Mouse (Mus musculus) myocyte (in vitro differentiated cells): ENCODE results near the gene 2210407C18Rik. TPM values are rescaled to one million over a fixed set of nuclear protein-coding genes. Genes with fewer than 3 reads are reported as not detected.

Source experiments
- H3K27me3 ChIP-seq: one replicate; pipeline ENCODE4 v1.6.1; 2011; ENCODE audit not compliant: control insufficient read depth, insufficient read depth, insufficient read length
- H3K36me3 ChIP-seq: one replicate; pipeline ENCODE4 v1.6.1; 2011; ENCODE audit not compliant: control insufficient read depth, insufficient read depth
- H3K4me2 ChIP-seq: one replicate; pipeline ENCODE4 v1.6.1; 2011; ENCODE audit warnings: low read depth, control low read depth
- H3K4me3 ChIP-seq: one replicate; pipeline ENCODE4 v1.5.1; 2011; ENCODE audit warnings: mild to moderate bottlenecking, control low read depth, moderate library complexity
- H3K79me2 ChIP-seq: one replicate; pipeline ENCODE4 v1.6.1; 2011; ENCODE audit not compliant: control insufficient read depth, insufficient read depth
- H3ac ChIP-seq: one replicate; pipeline ENCODE4 v1.6.1; 2011; ENCODE audit not compliant: control insufficient read depth, insufficient read length
- CEBPB ChIP-seq: IDR thresholded peaks from 2 replicates; pipeline ENCODE4 v1.6.1; 2011; ENCODE audit warnings: mild to moderate bottlenecking, moderate library complexity; ENCODE audit not compliant: poor library complexity, insufficient read depth, severe bottlenecking
- E2F4 ChIP-seq: IDR thresholded peaks from one replicate; pipeline ENCODE4 v1.6.1; 2011; ENCODE audit warnings: mild to moderate bottlenecking, control low read depth, moderate library complexity; ENCODE audit not compliant: insufficient read depth
- MAX ChIP-seq: IDR thresholded peaks from one replicate; pipeline ENCODE4 v1.6.1; 2011; ENCODE audit warnings: low read depth, mild to moderate bottlenecking, control low read depth
- MYOD1 ChIP-seq, 3 experiments: IDR thresholded peaks; one replicate each; pipeline ENCODE4 v1.6.1; 2011; ENCODE audit warnings: control low read depth in 2 of 3, low read depth in 2 of 3, mild to moderate bottlenecking in 2 of 3, moderate library complexity in 1 of 3; ENCODE audit not compliant: insufficient read length in 2 of 3, control insufficient read depth in 1 of 3
- MYOG ChIP-seq, 3 experiments: IDR thresholded peaks; one replicate each; pipeline ENCODE4 v1.6.1; 2011; ENCODE audit warnings: control low read depth in 2 of 3, low read depth in 2 of 3, mild to moderate bottlenecking in 2 of 3; ENCODE audit not compliant: insufficient read length in 2 of 3, control insufficient read depth in 1 of 3, insufficient read depth in 1 of 3
- POLR2A ChIP-seq: IDR thresholded peaks from one replicate; pipeline ENCODE4 v1.6.1; 2011; ENCODE audit warnings: low read depth, mild to moderate bottlenecking, control low read depth, moderate library complexity; ENCODE audit not compliant: insufficient read length
- POLR2AphosphoS2 ChIP-seq: IDR thresholded peaks from one replicate; pipeline ENCODE4 v1.6.1; 2011; ENCODE audit warnings: low read depth, control low read depth; ENCODE audit not compliant: insufficient read length
- REST ChIP-seq: IDR thresholded peaks from one replicate; pipeline ENCODE4 v1.6.1; 2011; ENCODE audit warnings: mild to moderate bottlenecking, control low read depth, moderate library complexity; ENCODE audit not compliant: insufficient read depth, insufficient read length
- SRF ChIP-seq: IDR thresholded peaks from one replicate; pipeline ENCODE4 v1.6.1; 2011; ENCODE audit warnings: low read depth; ENCODE audit not compliant: control insufficient read depth, insufficient read length
- TCF12 ChIP-seq: IDR thresholded peaks from one replicate; pipeline ENCODE4 v1.6.1; 2011; ENCODE audit warnings: mild to moderate bottlenecking, control low read depth; ENCODE audit not compliant: poor library complexity, insufficient read depth, severe bottlenecking
- TCF3 ChIP-seq: IDR thresholded peaks from one replicate; pipeline ENCODE4 v1.6.1; 2011; ENCODE audit warnings: low read depth, control low read depth; ENCODE audit not compliant: insufficient read length
- USF1 ChIP-seq: IDR thresholded peaks from one replicate; pipeline ENCODE4 v1.6.1; 2011; ENCODE audit warnings: low read depth, mild to moderate bottlenecking, control low read depth, moderate library complexity
- polyA plus RNA-seq: library from polyadenylated mRNA; unstranded; fragments of >200 nt; fragmentation: generic; extraction: Trizol; gene quantifications from one replicate; pipeline ENCODE4 v1.2.1, GENCODE M21; 2012; ENCODE audit warnings: missing spikeins

2210407C18Rik gene
- not detected for polyA plus RNA-seq

DNA sequence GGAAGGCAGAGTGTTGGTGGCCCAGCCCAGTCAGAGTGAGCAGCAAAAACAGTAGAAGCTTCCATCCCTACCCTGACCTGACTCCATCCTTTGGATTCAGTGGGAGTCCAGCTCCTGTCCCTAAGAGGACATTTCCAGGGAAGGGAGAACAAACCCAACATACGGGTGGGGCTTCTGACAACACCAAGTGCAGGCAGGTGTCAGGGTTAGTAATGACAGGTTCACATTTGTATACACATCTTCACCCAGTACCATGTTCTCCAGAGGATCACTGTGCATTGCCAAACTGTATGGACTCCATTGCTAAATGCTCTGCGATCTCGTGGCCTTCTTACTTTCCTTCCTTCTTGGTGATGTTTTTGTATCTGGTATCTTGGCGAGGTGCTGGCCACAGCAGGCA, at the start of gene 2210407C18Rik:
Gene 2210407C18Rik, minus strand, starts transcription at position 101 of the 400 bp plus-strand sequence.
- no peak within 1 kb of the TSS for H3K4me3 ChIP-seq
- no peak within 1 kb of the TSS for H3K4me2 ChIP-seq
- H3K27me3 ChIP-seq: no peaks in the 10 kb centered on the region
- no peak within 1 kb of the TSS for H3ac ChIP-seq
- no peaks in the 10 kb centered on the region for H3K79me2 ChIP-seq
- no peaks in the 10 kb centered on the region for H3K36me3 ChIP-seq
- no peak for TF ChIP-seq MYOG (IDR thresholded peaks at IDR 0.05; ENCODE audit: control insufficient read depth in 1 of 3, insufficient read depth in 1 of 3, insufficient read length in 2 of 3, low read depth in 2 of 3)
- no peak for TF ChIP-seq POLR2AphosphoS2
- TF ChIP-seq MYOD1 (IDR thresholded peaks at IDR 0.05; ENCODE audit: control insufficient read depth in 1 of 3, insufficient read length in 2 of 3, low read depth in 2 of 3): no peak
- TF ChIP-seq E2F4: no peak
- no peak for TF ChIP-seq USF1

DNA sequence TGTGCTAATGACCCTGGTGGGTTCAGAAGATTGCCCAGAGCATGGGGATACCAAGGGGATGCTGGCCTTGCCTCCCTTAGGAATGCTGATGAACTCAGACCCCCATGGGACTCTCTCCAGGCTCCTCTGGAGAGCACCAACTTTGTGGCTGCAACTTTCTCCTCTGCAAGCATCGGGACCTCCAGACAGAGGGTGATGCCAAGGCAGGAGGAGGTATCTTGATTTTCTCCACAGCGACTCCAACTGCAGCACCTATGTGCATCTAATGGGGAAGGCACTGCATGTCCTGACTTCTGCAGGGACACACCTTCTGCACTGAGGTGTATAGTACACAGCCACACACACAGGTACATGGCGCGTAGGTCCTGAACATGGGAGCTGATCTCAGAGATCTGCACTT, 42.7 kb upstream of the 2210407C18Rik start, which contains the start of gene Olfr322:
Gene Olfr322, plus strand, starts transcription at position 187 of the 400 bp plus-strand sequence.
- no peak for TF ChIP-seq TCF12
- TF ChIP-seq USF1: no peak
- TF ChIP-seq REST: no peak
- TF ChIP-seq POLR2A: no peak
- no peak for TF ChIP-seq TCF3
- TF ChIP-seq MAX: no peak
- TF ChIP-seq MYOD1 (IDR thresholded peaks at IDR 0.05; ENCODE audit: control insufficient read depth in 1 of 3, insufficient read length in 2 of 3, low read depth in 2 of 3): no peak

DNA sequence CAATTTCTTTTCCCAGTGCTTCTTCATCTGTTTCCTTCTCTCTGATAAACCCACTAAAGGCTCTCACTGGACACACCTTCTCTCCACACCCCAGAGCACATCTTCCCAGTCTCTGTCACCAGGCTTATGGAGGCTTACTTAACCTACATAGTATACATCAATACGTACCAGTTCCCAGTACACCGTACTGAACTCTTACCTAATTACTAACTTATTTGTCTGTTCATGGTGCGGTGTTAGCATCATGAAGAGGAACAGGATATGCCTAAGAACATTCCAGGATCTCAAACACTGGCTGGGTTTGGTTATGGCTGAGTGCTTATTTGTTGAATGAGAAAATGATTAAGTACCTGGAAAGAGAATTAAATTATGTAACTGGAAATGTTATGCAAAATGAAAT, 39.3 kb upstream of the 2210407C18Rik start:
- Histone ChIP-seq H3K79me2 (no peaks in the 10 kb centered on the region), H3K36me3 (no peaks in the 10 kb centered on the region), H3ac (no peak overlapping the region), H3K4me3 (no peak overlapping the region), H3K27me3 (no peaks in the 10 kb centered on the region), H3K4me2 (no peak overlapping the region)
- TF ChIP-seq MAX: no peak
- no peak for TF ChIP-seq SRF
- TF ChIP-seq TCF3: no peak
- no peak for TF ChIP-seq MYOG (IDR thresholded peaks at IDR 0.05; ENCODE audit: control insufficient read depth in 1 of 3, insufficient read depth in 1 of 3, insufficient read length in 2 of 3, low read depth in 2 of 3)
- TF ChIP-seq CEBPB: no peak
- no peak for TF ChIP-seq E2F4
- no peak for TF ChIP-seq USF1
- TF ChIP-seq POLR2A: no peak
- TF ChIP-seq TCF12: no peak
- no peak for TF ChIP-seq REST

More for the DNA sequence above, 42.7 kb upstream of the 2210407C18Rik start, which contains the start of gene Olfr322:
- H3K36me3 ChIP-seq: no peaks in the 10 kb centered on the region
- no peak within 1 kb of the TSS for H3K4me2 ChIP-seq
- H3K4me3 ChIP-seq: no peak within 1 kb of the TSS
- H3ac ChIP-seq: no peak within 1 kb of the TSS
- no peaks in the 10 kb centered on the region for H3K79me2 ChIP-seq
- no peaks in the 10 kb centered on the region for H3K27me3 ChIP-seq

DNA sequence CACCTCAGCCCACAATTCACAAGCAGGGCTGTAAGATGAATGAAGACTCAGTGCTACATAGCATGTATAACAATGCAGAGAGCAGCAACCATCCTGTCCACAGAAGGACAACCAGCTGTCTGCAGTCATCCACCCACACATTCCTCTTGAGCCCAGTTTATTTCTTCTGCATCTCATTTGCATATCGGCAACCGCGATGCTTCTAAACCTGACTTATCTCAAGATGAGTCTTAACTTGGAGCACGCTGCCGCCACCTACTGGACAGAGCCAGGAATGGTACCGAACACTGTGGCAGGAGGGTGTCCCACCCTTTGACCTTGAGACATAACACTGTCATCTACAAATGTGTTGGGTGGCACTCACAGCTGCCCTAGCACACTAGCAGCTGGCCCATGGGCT, 27.5 kb upstream of the 2210407C18Rik start:
- TF ChIP-seq REST: no peak
- no peak for TF ChIP-seq MAX
- no peak for TF ChIP-seq MYOD1 (IDR thresholded peaks at IDR 0.05; ENCODE audit: control insufficient read depth in 1 of 3, insufficient read length in 2 of 3, low read depth in 2 of 3)
- TF ChIP-seq E2F4: no peak
- TF ChIP-seq POLR2A: no peak
- no peak for TF ChIP-seq SRF
- no peak for TF ChIP-seq CEBPB
- no peak for TF ChIP-seq USF1
- TF ChIP-seq TCF12: no peak
- TF ChIP-seq TCF3: no peak
- no peak for TF ChIP-seq POLR2AphosphoS2
- TF ChIP-seq MYOG (IDR thresholded peaks at IDR 0.05; ENCODE audit: control insufficient read depth in 1 of 3, insufficient read depth in 1 of 3, insufficient read length in 2 of 3, low read depth in 2 of 3): no peak
- H3K79me2 ChIP-seq: no peaks in the 10 kb centered on the region
- H3K4me2 ChIP-seq: no peak overlapping the region
- H3K4me3 ChIP-seq: no peak overlapping the region
- H3ac ChIP-seq: no peak overlapping the region
- no peaks in the 10 kb centered on the region for H3K36me3 ChIP-seq
- H3K27me3 ChIP-seq: peaks cover 13% of the 10 kb centered on the region

DNA sequence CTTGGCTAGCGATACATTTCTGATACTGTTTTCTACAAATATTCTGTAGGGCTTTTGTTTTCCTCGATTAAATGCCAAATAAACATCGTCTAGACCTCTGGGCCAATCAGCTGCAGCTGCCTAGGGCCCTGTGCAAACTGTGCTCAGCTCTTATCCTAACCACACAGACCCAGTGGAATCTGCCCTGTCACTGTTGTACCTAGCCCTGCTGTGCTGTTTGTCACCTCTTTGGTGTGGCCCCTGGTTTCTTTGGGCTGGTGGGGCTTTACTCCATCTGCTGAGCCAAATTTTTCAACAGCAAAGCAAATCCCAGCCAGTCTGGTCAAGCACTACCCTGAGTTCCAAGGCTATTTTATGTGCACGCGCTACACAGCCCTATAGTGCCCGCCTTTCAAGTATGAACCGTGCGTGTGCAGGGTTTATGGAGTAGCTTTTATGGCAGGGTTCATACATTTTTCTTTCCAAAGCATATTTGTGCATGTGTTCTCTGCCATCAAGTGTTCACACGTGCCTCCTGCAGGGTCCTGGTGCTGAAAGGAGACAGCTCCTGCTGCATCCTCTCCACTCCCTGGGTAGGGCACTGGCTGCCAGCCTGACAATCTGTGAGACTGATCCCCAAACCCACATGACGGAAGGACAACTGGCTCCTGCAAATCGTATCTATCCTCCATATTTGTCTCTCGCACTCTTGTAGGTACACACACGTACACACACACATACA, 25.9 kb upstream of the 2210407C18Rik start:
- H3K4me3 ChIP-seq: no peak overlapping the region
- H3ac ChIP-seq: no peak overlapping the region
- no peak overlapping the region for H3K4me2 ChIP-seq
- no peaks in the 10 kb centered on the region for H3K79me2 ChIP-seq
- peaks cover 13% of the 10 kb centered on the region for H3K27me3 ChIP-seq
- no peaks in the 10 kb centered on the region for H3K36me3 ChIP-seq
- TF ChIP-seq TCF3 (no peak), USF1 (no peak), POLR2AphosphoS2 (no peak), SRF (no peak), MYOG (IDR thresholded peaks at IDR 0.05; ENCODE audit: control insufficient read depth in 1 of 3, insufficient read depth in 1 of 3, insufficient read length in 2 of 3, low read depth in 2 of 3) (no peak), E2F4 (no peak), REST (no peak), MYOD1 (IDR thresholded peaks at IDR 0.05; ENCODE audit: control insufficient read depth in 1 of 3, insufficient read length in 2 of 3, low read depth in 2 of 3) (no peak), CEBPB (no peak), POLR2A (no peak), TCF12 (no peak), MAX (no peak)
